ENCODE assay signal across 21 mouse cellular contexts in the genomic region with DNA sequence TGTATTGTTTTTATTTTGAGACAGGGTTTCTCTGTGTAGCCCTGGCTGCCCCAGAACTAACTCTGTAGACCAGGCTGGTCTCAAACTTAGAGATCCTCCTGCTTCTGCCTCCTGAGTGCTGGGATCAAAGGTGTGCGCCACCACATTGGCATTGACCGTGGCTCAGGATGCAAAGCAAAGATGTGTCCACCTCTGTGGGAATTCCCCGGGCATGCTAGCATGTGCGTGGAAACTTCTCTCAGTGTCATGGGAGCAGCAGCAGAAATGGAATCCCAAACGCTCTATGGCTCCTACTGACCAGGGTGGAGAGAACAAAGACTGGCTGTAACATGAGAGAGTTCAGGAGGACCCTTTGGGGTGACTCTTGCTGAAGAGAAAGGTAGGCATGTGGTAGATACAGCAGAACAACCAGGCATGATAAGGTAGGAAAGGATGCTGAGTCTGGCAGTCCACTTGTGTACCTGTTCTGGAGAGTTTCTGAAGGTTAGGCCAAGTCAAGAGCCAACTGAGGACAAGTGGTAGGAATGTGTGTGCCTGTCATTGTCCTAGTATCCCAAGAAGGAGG.
"Had no signal": no experiment of that assay in that cellular context is flagged by ENCODE, and none has a peak within 500 bp of the region (broad histone marks: within the 10 kb centered on the region; RNA-seq: fewer than 3 reads in every experiment).

No protein-coding gene starts in this region.

- H3K9ac ChIP-seq: limb, embryonic 13.5 days; midbrain, embryonic 12.5 days; neural tube, embryonic 13.5 days; stomach, embryonic 15.5 days had no signal

- H3K9me3 ChIP-seq: limb, embryonic 10.5 days; limb, embryonic 13.5 days; midbrain, embryonic 12.5 days; neural tube, embryonic 13.5 days; stomach, embryonic 15.5 days had no signal

- H3K36me3 ChIP-seq: limb, embryonic 10.5 days; limb, embryonic 13.5 days; midbrain, embryonic 12.5 days; neural tube, embryonic 13.5 days; stomach, embryonic 15.5 days had no signal

- H3K27me3 ChIP-seq: neural tube, embryonic 13.5 days; stomach, embryonic 15.5 days had no signal

- H3K4me2 ChIP-seq: limb, embryonic 13.5 days; midbrain, embryonic 12.5 days; neural tube, embryonic 13.5 days; stomach, embryonic 15.5 days had no signal

- H3K4me1 ChIP-seq: stomach, embryonic 15.5 days had no signal

- H3K27ac ChIP-seq: limb, embryonic 10.5 days; limb, embryonic 13.5 days; midbrain, embryonic 12.5 days; neural tube, embryonic 13.5 days; stomach, embryonic 15.5 days had no signal

- ATAC-seq: intestine, embryonic 16.5 days; midbrain, embryonic 16.5 days had no signal

- H3K4me3 ChIP-seq: limb, embryonic 10.5 days; limb, embryonic 13.5 days; midbrain, embryonic 12.5 days; myocyte; neural tube, embryonic 13.5 days; stomach, embryonic 15.5 days had no signal

- DNase-seq: kidney, adult 18-20 months; kidney, adult 9 months; kidney, postnatal 14 days; kidney, postnatal 4 days; lung, adult 2 months; lung, postnatal 14 days; lung, postnatal 4 days; retina, postnatal 1 day; right cerebral cortex, postnatal 25 days; spleen, adult 18-20 months; thymus, adult 2 months; thymus, postnatal 14 days; thymus, postnatal 4 days had no signal
